Mouse (Mus musculus): Measurements from ENCODE around the gene Tmem238.

DNA sequence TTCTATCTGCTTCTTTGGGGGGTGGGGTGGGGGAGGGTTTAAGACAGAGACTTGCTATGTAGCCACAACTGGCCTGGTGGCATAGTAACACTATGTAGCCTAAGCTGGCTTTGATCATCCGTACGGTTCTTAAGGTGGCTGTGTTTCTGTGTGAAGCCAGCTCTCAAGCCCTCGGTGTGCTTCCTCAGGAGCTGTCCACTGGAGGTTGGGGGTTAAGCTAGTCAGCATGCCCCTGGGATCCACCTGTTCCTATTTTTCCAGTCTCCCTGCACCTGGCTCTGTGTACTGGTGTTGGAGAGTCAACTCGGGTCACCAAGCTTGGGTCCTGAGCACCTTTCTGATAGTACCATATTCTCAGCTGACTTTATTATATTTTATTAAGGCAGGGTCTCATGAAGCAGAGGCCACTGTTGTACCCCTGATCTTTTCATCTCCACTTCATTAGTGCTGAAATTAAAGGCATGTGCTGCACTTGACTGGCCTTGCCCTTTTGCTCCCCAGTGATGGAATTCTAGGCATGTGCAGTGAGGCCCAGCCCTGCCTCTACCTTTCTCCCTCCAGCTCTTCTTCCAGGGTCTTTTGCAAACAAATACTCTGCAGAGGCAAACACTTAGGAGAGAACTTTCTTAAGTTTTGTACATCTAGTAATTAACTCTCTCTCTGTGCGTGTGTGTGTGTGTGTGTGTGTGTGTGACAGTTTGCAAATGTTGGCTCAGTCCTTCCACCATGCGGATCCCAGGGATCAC is 32.9 kb upstream of the Tmem238 start:
- no peak for TF ChIP-seq ZNF384 (IDR thresholded peaks at IDR 0.05; ENCODE audit: low read depth, low read length)
- no peak for TF ChIP-seq CHD2 (IDR thresholded peaks at IDR 0.05; ENCODE audit: low read depth, low read length)
- no peak for TF ChIP-seq ZC3H11A (IDR thresholded peaks at IDR 0.05; ENCODE audit: borderline replicate concordance, low read depth, low read length)
